Mouse (Mus musculus) lung, adult 2 months (tissue): Measurements from ENCODE around the gene Samd5.

Source experiments
- CTCF ChIP-seq: fragments of 200-500 bp; IDR thresholded peaks from 2 replicates; pipeline ENCODE4 v1.5.1; 2011; ENCODE audit warnings: mild to moderate bottlenecking, low read length, control low read depth; ENCODE audit not compliant: insufficient read depth
- POLR2A ChIP-seq: fragments of 200-500 bp; IDR thresholded peaks from 2 replicates; pipeline ENCODE4 v1.6.1; 2011; ENCODE audit warnings: low read depth, mild to moderate bottlenecking, control low read depth, low read length, borderline replicate concordance; ENCODE audit errors: extremely low read depth

- TF ChIP-seq CTCF (no peak), POLR2A (no peak)
These were observed 27.3 kb downstream of the Samd5 start for GRCm38 (mm10) chr10:9647741-9648140.
